Mouse (Mus musculus) T-cell, adult 2 months (primary cell): Measurements from ENCODE around the gene Alox5ap.

Source experiments
- DNase-seq: peaks from one replicate; pipeline ENCODE4 v3.0.0; 2022; ENCODE audit warnings: low spot score

Alox5ap gene

GRCm38 (mm10) chr5:149261449-149261848, 3.1 kb upstream of the Alox5ap start:
- no peak for DNase-seq

- DNase-seq, result peak; percentile 23
These were observed 2.7 kb upstream of the Alox5ap start for GRCm38 (mm10) chr5:149261866-149262265.

- DNase-seq, result no peak
These were observed 312 bp downstream of the Alox5ap start for GRCm38 (mm10) chr5:149264878-149265279.

- DNase-seq, result peak; percentile 25
These were observed 2.2 kb downstream of the Alox5ap start for GRCm38 (mm10) chr5:149266761-149267221.

DNA sequence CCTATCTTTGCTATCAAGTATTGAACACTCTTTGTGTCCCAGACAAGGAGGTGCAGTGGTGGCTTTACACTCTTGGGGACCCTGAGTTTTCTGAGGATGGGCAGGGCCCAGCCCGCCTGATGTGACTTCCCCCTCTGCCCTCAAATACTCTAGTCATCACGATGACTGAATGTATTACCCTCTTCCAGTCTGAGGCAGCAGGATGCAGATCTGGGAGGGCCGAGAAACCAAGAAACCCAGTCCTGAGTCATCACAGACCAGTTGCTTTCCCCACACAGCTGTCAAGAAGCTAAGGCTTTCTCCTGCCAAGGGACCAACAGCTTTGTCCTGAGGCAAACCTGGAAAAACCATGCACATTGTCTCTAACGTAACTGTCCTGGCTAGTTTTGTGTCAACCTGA, 2.9 kb downstream of the Alox5ap start:
- DNase-seq, result no peak

- no peak for DNase-seq
These were observed 6.7 kb downstream of the Alox5ap start for GRCm38 (mm10) chr5:149271291-149271690.

DNA sequence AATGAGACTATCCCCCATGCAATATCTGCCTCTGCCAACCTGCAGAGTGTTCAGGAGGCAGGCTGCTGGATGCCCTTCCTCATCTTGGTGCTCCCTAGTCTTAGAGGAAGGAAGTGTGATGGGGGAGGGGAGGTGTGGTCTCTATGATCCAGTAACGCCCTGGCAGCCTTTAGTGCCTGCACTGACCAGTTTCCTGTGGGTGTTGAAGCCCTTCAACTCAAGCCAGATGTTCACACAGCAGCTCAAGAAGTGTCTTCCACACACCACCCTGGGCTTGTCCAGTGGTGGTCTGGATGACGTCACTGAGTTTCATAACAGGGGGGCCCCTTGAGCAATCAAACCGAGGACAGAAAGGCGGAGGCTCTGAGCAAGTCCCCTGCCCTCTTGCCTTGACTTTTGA, 8.0 kb downstream of the Alox5ap start:
- peak; percentile 11 for DNase-seq

GRCm38 (mm10) chr5:149274390-149275104, 10.0 kb downstream of the Alox5ap start:
- DNase-seq, result peak; percentile 20

DNA sequence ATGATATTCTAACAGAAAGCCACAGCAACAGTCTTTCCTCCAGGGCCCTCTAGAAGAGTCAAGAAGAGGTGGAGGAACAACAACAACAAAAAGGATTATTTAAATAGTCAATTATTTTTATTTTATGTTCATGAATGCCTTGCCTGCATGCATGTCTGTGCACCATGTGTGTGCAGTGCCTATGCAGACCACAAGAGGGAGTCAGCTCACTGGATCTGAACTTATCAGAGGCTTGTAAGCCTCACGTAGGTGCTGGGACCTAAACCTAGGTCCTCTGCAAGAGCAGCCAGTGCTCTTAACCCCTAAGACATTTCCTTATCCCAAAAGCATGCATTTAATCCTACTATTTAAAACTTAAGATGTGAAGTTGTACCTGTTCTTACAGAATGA, 10.5 kb downstream of the Alox5ap start:
- no peak for DNase-seq

- no peak for DNase-seq
These were observed 13.0 kb downstream of the Alox5ap start for GRCm38 (mm10) chr5:149277529-149277928.

DNA sequence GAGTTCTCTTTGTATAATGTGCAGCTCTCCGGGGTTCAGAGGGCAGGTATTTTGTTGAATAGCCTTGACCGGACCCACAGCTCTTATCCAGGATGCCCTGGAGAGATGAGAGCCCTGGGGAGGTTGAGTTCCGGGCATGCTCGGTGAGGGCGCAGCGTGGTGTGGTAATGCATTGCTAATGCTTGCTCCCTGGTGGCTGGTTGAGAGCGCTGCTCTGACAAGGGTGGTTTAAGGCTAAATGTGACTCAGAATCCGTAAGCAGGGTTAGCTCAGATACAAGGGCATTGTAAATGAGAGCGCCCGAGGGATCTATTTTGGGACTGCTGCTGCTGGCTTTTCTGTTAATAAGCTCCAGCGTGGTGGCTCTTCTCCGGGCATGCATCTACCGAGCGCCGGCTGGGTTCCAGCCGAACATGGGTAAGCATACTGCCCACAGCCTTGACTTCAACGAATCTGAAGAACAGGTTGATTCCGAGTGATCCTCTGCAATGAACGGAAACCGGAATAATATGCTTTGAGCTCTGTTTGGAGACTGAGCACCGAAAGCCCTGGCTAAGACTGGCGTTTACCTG, 14.8 kb downstream of the Alox5ap start:
- DNase-seq, result no peak

DNA sequence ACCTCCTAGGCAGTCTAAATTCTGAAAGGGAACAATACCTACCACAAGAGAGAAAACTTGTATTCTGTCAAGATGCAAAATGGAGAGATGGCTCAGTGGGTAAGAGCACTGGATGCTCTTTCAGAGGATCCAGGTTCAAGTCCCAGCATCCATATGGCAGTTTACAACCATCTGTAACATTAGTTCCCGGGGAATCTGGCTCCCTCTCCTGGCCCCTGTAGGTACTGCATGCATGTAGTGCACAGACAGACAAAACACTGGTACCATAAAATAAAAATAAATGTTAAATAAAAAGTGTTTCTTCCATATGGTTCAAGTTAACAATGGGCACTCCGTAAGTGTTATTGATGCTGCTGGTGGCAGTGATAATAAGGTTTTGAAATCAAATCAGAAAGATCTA, 18.4 kb downstream of the Alox5ap start:
- peak; percentile 36 for DNase-seq

DNA sequence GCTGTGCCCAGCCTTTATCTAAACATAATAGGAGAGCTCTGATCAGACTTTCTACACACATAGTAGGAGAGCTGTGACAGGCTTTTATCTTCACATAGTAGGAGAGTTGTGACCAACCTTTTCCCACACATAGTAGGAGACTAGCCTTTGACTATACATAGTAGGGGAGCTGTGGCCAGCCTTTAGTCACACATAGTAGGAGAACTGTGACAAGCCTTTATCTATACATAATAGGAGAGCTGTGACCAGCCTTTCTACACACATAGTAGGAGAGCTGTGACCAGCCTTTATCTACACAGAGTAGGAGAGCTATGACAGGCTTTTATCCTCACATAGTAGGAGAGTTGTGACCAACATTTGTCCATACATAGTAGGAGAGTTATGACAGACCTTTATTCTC, 19.3 kb downstream of the Alox5ap start:
- no peak for DNase-seq

DNA sequence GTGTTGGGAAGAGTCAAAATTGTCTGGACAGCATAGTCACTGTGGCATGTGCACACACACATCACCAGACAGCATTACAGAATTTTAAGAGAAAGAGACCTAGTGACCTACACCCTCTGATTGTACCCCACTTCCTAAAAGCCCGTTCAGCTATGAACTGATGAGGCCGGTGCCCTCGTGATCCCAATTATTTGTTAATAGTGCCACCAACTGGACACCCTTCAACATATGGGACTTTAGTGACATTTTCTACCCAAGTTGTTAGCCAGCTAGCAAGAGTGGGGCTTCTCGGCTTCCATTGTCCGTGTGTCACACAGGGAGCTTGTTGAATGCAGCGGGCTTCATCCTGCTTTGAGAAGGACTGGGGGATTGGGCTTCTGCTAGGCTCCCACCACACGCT, 21.5 kb downstream of the Alox5ap start:
- no peak for DNase-seq

DNA sequence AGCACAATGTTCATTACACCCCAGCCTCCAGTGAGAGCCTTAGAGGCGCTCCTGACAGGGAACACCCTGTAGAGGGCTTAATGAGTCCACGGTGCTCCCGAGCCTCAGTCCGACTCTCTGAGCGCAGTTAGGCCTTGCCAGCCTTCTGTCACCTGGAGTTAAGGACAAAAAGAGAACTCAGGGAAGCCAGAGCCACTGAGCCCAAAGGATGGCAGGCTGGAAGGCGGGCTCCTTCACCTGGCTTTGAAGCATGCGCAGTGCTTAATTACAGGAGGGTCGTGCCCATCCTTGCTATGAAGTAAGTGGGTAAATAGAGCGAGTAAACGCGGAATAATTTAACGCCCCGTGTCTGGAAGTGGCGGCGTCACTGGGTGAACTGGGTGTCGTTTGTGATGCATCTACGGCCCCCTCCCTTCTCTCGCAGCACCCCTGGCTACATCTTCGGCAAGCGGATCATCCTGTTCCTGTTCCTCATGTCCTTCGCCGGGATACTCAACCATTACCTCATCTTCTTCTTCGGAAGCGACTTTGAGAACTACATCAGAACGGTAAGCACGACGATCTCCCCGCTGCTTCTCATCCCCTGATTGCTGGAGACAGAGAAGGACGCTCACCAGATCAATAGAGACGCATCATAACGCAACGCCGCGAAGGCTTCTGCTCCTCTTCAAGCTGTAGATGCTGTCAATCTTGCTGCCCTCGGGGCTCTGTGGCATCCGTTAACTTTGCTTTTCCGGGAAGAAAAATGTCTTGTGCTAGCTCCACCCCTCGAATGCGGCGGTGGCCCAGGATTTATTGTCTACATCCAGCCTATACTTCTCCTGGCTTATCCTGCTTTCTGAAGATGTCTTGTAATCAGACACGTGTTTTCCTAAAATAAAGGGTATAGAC, 22.8 kb downstream of the Alox5ap start:
- DNase-seq, result no peak

DNA sequence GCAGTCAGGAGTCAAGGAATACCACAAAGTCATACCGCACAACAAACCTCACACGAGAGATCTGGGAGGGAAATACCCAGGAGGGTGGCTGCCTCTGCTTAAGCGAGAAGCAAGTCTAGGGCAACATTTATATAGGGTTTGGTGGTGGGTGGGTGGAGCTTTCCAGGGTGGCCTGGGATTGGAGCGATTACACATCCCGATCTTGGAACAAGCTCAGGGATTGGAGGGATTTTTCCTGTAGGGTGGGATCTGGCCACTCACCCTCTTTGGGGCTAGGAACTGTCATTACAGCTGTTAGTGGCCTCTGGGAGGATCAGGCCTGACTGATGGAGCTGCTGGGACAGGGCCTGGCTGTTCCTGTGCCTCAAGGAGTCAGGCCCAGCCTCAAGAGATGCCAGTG, 26.7 kb downstream of the Alox5ap start:
- no peak for DNase-seq

- no peak for DNase-seq
These were observed 28.5 kb downstream of the Alox5ap start for GRCm38 (mm10) chr5:149293071-149293470.

DNA sequence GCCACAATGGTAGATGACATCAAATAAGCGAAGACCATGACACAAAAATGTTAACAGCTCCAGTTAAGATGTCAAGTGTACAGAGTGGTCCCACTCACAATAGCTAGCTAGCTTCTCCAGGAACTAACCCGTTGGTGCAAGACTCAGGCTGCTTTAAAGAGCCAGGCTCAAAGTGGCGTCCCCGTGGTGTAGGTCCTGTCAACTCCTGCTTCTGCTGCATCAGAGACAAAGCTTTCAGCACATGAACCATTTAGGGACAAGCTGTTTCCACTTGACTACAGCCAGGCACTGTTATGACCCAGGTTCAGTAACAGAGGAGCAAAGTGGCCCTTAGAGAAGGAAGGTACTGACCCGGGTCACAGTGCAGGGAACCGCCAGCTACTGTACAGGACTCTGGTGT, 32.2 kb downstream of the Alox5ap start:
- no peak for DNase-seq

GRCm38 (mm10) chr5:149297464-149297863, 32.9 kb downstream of the Alox5ap start:
- no peak for DNase-seq

- no peak for DNase-seq
These were observed 33.7 kb downstream of the Alox5ap start for GRCm38 (mm10) chr5:149298234-149298633.

DNA sequence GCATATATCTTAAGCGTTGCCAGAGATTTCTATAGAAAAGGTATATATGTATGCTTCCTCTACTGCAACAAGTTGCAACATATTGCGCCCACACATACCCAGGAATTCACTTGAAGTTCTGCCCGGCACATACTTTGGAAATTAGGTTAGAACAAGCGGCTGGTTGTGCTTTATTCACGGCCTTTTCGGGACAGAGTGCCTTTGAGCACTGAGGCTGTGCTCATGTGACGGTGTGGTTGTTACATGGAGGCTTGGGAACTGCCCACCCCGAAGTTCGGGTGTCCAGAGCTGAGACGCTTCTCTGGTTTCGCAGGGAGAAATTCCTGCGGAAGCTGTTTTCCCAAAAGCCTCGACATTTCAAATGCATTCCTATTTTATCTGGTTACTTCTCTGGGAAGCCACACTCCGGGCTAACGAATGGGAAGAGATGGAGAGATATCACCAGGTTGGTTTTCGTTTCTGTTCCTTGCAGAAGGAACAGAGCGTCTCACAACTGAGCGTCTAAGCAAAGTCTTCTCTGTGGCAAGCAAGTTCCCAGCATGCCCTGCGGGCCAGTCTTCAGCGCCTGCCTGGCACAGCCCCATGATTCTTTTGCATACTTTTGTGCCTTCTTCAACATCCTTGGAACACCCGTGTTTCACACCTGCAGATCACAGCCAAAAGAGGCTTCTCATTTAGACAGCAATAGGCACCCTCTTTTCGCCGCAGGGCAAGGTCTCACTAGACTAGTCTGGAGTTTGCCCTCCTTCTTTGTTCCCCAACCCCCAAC, 48.5 kb downstream of the Alox5ap start:
- DNase-seq, result peak; percentile 32

DNA sequence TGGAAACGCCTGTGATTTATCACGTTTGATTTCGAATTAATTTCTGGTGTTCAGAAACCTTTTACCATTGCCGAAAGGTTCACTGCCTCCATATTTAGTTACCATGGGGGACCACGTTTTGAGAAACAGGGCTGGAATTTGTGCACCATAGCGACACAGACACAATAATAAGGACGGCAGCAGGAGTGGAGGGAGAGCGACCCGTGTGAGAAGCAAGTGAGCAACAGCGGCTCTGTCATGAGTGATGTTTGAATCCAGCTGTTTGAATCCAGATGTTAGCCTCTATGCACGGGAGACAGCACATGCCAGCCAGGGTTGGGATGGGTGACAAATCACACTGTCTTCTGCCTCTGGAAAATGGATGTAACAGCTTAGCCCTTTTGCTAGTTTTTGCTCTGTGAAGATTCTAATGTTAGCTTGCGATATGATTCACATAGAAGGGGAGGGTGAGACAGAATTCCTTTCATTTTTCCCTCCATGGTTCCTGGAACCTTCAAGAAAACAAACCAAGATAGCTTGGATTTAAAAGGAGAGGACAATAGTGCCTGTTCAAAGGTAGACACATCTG, 50.0 kb downstream of the Alox5ap start:
- no peak for DNase-seq
